Mouse (Mus musculus) urinary bladder, adult 2 months (tissue): ENCODE results near the gene Tom1l2. TPM values are rescaled to one million over a fixed set of nuclear protein-coding genes. Genes with fewer than 3 reads are reported as not detected.

Experiments
- DNase-seq: peaks from one replicate; pipeline ENCODE4 v3.0.0; 2022; ENCODE audit warnings: low spot score
- polyA plus RNA-seq: library from polyadenylated mRNA; depleted of rRNA; stranded (reverse); fragments of >200 nt; gene quantifications from 2 replicates; pipeline ENCODE4 v1.2.3, GENCODE M21; 2012

Gene Tom1l2
- polyA plus RNA-seq, 1 experiment = 71.5 TPM

DNA sequence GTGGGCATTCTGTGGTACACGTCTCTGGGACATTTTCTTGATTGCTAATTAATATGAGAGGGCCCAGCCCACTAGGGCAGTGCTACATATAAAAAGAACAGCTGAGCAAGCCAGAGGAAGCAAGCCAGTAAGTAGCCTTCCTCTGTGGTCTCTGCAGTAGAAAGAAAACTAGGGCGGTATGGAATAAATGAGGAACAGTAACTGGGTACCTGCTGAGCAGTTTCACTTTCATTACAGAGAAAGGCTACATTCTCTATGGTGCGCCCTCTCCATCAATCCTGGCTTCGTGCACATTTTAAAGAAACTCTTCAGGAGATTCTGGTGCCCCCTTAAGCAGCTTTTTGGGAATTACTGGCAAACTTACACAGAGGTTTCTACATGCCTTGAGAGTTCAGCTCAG is 47.1 kb downstream of the Tom1l2 start:
- DNase-seq = no peak

DNA sequence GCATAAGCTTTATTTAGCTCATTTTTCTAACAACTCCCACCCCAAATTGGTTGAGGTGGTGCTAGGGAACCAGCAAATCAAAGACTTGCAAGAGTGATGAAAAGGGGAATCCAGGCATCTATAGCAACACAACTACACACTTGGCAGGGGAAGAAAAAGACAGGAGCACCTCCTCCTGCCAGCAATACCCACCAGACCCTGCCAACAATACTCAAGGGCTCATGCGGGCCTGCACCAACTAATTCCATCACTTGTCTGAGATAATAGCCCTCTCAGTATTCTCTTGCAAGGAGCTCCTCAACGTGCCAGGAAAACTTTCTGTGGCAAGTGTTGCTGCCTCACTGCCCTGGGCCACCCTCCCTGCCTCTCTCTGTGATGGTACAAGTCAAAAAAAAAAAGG is 49.2 kb downstream of the Tom1l2 start:
- no peak for DNase-seq

DNA sequence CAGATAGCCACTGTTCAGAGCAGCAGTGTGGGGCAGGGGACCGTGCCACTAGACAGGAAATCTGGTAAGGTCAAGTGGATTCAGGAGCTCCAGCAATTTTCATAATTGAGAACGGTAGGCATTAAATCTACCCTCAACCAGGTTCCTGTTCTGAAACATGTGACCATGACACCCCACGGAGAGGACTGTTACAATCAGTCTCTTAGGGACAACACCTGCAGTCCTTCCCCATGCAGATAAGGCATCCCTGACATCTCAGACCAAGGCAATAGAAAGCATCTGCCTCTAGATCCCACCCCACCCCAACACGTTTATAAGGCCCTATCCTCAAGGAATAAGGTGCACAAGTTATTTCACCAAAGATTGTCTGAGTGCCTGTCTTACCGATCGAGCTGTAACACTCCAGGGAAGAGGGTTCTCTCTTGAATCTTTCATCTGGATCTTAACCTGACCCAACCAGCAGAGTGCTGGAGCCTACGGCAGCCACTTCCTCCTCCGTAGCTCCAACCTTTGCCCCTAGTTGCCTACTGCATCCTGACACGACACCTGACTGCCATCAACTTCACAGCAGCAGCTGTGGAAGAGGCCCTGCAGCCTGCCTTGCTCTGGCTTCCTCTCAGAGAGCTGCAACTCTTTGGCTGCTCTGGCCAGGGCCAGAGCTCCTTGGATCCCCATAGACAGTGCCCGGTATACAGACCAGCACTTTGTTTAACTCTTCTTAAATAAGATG is 50.2 kb downstream of the Tom1l2 start:
- no peak for DNase-seq

GRCm38 (mm10) chr11:60301588-60302208 is 51.0 kb downstream of the Tom1l2 start:
- DNase-seq = no peak

GRCm38 (mm10) chr11:60300318-60300717 is 52.4 kb downstream of the Tom1l2 start:
- no peak for DNase-seq

GRCm38 (mm10) chr11:60297772-60298171 is 54.9 kb downstream of the Tom1l2 start:
- DNase-seq = no peak

DNA sequence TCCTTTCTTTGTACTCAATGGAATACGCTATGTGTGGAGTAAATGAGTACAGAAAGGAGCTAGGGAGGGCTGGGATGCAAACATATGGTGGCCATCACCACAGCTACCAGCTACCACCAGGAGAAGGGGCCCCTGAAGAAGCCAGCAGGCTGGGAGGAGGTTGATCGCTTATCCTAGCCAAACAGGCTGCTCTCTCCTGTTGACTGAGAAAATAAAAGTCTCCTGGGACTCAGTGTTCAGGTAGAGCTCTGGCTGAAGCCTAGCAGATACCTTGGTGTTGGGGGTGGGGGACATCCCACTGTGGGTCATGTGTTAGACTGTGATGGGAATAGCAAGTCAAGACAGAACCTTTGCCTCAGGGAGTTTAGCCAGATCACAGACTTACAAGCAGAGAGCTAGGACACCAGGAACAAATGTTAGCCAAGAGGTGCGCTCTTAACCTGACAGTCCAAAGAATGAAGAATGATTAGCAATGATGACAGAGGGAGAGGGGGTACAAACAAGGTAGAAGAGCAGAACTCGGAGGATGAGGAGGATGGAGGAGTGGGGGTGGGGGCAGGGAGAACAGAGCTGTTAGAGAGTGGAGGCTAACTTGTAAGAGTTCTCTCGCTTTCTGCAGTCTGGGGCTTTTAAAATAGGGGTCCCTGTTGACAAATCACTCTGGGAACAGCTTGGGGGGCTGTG is 57.9 kb downstream of the Tom1l2 start:
- DNase-seq = no peak

GRCm38 (mm10) chr11:60293683-60294629 is 58.7 kb downstream of the Tom1l2 start:
- no peak for DNase-seq

DNA sequence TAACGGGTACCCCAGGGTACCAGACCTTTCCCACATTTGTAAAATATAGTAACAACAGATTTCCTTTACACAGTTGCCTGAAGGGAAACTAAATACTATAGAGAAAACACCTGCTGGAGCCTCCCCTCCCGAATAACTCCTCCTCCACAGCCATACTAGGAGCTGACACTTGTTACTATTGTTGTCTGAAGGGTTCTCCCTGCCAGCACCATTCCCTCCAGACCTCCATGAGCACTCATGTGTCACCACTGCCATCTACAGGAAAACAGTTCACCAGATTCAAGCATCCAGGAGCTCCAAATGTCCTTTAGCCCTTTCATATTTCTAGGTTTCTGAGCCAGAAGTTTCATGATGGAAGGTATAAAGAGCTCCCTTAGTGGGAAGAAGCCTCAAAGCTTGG is 60.0 kb downstream of the Tom1l2 start:
- no peak for DNase-seq

- no peak for DNase-seq
These were observed 63.7 kb downstream of the Tom1l2 start for GRCm38 (mm10) chr11:60288980-60289379.

GRCm38 (mm10) chr11:60286311-60286710 is 66.4 kb downstream of the Tom1l2 start:
- DNase-seq = no peak

DNA sequence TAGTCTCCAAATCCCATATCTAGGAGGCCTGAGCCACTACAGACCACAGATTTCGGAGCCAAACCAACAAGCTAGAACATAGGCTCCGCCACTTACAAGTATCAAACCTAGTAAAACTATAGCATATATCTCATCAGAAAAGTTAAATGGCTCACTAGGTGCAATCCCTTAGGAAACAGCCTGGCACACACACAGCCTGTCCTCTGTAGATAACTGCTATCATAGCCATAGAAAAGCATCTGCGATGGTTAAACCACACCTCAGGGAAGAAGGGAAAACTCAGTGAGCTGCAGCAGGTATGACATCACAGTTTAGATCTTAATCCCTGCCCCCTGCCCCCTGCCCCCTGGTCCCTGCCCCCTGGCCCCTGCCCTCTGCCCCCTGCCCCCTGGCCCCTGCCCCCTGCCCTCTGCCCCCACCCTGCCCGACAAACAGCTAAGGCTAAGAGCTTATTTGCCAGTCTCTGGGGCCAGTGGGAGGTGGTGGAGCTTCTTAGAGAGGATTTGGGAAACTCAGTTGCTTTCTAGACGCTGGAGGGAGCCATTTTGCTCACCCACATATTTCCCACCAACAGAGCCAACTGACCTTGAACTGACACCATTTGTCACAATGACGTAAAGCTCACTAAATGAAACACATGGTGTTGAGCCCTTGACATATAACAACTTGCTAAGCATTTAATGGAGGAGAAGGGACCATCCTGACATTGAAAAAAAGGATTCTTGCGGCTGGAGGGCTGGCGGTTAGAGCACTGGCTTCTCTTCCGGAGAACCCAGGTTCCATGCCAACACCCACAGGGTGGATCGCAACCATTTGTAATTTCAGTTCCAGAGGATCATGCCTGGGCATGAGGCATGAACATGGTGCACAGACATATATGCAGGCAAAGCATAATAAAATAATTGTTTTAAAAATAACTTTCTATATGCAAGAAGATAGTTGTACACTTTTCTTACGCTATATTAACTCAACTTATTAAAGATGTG is 72.0 kb downstream of the Tom1l2 start:
- no peak for DNase-seq

DNA sequence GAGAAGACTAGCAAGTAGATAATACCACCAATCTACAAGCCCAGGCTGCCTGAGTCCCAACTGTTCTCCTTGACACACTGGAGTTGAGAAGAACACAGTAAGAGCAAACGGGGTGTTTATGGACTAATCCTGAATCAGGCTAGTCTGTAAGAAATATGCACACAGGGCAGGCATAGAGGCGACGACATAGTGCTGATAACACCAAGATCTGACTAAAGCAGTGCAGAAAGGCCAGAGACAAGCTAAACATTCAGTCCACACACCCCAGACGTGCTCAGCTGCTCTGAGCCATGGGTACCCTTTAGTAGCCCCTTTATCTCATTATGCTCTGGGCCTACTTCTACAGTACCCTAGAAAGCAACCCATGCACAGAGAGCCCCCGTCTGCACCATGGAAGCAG is 73.2 kb downstream of the Tom1l2 start:
- no peak for DNase-seq

DNA sequence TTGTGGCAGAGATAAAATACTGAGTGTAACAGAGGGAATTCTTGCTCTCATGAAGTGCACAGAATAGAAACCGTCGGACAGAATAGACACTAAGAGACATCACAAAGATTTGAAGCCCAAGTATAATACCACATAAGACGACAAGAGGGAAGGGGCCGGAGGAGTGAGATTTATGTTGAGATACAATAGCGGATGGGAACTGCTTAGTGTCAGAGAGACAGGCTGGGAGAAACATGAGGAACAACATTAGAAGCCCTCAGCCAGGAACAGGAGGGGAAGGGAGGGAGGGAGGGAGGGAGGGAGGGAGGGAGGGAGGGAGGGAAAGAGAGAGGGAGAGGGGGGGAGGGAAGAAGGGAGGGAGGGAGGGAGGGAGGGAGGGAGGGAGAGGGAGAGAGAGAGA is 74.9 kb downstream of the Tom1l2 start:
- DNase-seq = no peak

- DNase-seq = no peak
These were observed 75.5 kb downstream of the Tom1l2 start for GRCm38 (mm10) chr11:60277164-60277740.

DNA sequence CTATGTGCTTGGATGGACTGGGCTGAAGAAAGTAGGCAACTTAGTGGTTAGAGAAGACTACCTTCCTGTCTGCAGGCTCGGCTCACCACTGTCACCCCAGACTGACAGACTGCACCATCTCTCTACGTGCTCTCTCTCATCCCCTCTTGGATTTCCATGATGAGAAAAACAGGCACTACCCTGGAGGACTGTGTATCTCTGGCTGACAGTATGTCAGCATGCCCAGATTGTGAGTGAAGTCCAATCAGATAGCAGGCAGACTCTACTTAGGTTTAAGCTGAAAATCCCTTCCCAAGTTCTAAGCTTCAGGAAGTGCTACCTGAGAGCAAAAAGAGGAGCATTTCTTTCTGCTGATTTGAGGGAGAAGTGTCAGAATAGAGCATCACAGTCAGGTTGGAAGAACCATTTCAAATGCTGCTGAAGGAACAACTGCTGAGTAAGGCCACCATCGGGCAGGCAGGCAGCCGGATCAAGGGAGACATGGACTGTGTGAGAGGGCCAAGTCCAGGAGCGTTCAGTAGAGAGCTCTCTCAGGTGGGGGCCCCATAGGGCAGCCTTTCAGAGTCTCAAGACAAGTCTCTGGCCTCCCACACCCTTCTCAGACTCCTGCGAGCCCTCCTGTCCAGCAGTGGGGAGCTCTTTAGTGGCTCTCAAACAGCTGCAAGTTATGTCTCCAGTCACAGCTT is 76.2 kb downstream of the Tom1l2 start:
- DNase-seq = no peak

- DNase-seq = no peak
These were observed 79.4 kb downstream of the Tom1l2 start for GRCm38 (mm10) chr11:60273273-60273805.

DNA sequence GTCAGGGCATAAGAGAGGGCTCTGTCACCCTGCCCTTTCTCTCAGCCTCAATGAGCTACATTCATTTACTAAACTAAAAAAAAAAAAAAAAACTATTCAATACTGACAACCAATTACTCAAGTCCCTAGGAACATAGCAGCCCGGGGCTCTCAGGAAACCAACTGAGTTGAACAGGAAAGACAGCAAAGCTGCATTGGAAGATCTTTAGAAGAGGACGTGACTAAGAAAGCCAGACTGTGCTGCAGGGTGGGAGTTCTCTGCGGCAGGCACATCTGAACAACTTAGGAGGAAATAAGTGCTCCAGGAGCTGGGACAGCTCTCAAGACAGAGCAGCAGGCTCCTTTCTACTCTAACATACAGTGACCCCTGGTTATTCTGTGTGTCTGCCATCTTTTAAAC is 84.1 kb downstream of the Tom1l2 start:
- DNase-seq = no peak

DNA sequence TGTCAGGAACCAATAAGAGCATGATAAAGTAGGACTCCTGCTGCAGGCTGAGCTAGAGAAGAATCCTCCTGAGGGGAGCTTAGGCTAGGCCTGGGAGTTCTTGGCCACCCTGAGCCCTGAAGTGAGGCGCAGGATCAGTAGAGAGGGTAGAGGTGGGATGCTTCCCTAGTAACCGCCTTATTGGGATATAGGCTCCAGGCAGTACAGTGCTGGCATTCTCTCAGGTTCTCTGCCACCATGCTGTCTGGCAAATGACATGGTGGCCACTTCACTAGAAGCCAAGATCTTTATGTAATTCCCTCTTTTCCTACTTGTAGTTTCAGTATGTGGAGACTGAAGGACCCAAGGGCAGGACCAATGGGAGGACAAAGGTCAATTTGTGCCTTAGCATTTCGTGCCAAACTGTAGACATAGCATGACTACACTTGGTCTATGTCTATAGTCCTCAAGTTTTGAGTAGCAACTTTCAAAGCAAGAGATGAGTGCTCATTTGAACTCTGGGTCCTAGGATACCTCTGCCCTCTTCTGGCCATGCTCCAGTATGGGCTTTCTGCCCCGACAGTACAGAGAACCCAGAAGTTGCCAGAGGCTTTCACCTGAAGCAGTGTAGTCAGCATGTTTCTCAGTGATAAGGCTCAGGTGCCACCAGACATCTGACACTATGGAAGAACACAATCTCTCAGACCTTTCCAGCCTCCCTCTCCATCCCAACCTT is 87.3 kb downstream of the Tom1l2 start:
- no peak for DNase-seq
